Mouse (Mus musculus): ENCODE data around the gene Gm4788. TPM values are rescaled to one million over a fixed set of nuclear protein-coding genes. Genes with fewer than 3 reads are reported as not detected.
"Not testable (repeated sequence)": the region's sequence is repeated elsewhere in the genome, so short reads cannot be mapped to it uniquely, and the experiment has no call there.

The Gm4788 gene
- polyA plus RNA-seq (2015; fragmentation: Nextera tagmentation; extraction: Ambion mirVana), result not detected in 2 replicates

- Histone ChIP-seq H3K4me3 (replicated peaks) (no peak within 1 kb of the TSS), H3K9ac (replicated peaks) (no peak within 1 kb of the TSS), H3K27me3 (no peaks in the 10 kb centered on the region), H3K9me3 (no peaks in the 10 kb centered on the region), H3K4me1 (replicated peaks) (no peaks in the 10 kb centered on the region), H3K27ac (no peak within 1 kb of the TSS), H3K36me3 (no peaks in the 10 kb centered on the region), H3K4me2 (replicated peaks) (no peak within 1 kb of the TSS)
- no peak for ATAC-seq
- 95% methylated on average over 1 of the region's 1 CpGs for WGBS
Measured at GRCm38 (mm10) chr1:139781143-139781542, at the start of gene Gm4788. Gm4788 (minus strand) TSS chr1:139781243.

GRCm38 (mm10) chr1:139808594-139808993 lies 27.6 kb upstream of the Gm4788 start:
- no peak overlapping the region for H3K9ac ChIP-seq (replicated peaks)
- H3K4me3 ChIP-seq (replicated peaks), result no peak overlapping the region
- H3K9me3 ChIP-seq, result no peaks in the 10 kb centered on the region

GRCm38 (mm10) chr1:139769913-139770312 lies 11.1 kb downstream of the Gm4788 start:
- H3K36me3 ChIP-seq; H3K27me3 ChIP-seq; H3K9me3 ChIP-seq; H3K4me2 ChIP-seq (replicated peaks); ATAC-seq; H3K4me3 ChIP-seq (replicated peaks); H3K9ac ChIP-seq (replicated peaks); H3K27ac ChIP-seq; H3K4me1 ChIP-seq (replicated peaks): not testable (repeated sequence)
- WGBS, result 90% methylated on average over 3 of the region's 3 CpGs

More at GRCm38 (mm10) chr1:139808594-139808993, 27.6 kb upstream of the Gm4788 start:
- Histone ChIP-seq H3K4me2 (replicated peaks) (no peak overlapping the region), H3K27ac (no peak overlapping the region), H3K27me3 (no peaks in the 10 kb centered on the region), H3K36me3 (no peaks in the 10 kb centered on the region), H3K4me1 (replicated peaks) (no peaks in the 10 kb centered on the region)
- ATAC-seq, result no peak

DNA sequence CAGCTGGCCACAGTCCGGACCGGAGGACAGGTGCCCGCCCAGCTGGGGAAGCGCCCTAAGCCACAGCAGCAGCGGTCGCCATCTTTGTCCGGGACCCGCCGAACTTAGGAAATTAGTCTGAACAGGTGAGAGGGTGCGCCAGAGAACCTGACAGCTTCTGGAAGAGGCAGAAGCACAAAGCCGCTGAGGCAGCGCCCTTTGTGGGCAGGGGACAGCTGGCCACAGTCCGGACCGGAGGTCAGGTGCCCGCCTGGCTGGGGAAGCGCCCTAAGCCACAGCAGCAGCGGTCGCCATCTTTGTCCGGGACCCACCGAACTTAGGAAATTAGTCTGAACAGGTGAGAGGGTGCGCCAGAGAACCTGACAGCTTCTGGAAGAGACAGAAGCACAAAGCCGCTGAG lies 64.4 kb downstream of the Gm4788 start:
- ATAC-seq; H3K27me3 ChIP-seq; H3K9me3 ChIP-seq; H3K4me3 ChIP-seq (replicated peaks); H3K27ac ChIP-seq; H3K9ac ChIP-seq (replicated peaks); H3K4me1 ChIP-seq (replicated peaks); H3K36me3 ChIP-seq; H3K4me2 ChIP-seq (replicated peaks): not testable (repeated sequence)
- WGBS, result 96% methylated on average over 10 of the region's 22 CpGs

- H3K4me1 ChIP-seq (replicated peaks); H3K36me3 ChIP-seq; H3K4me3 ChIP-seq (replicated peaks); H3K27me3 ChIP-seq; H3K9ac ChIP-seq (replicated peaks); H3K27ac ChIP-seq; H3K9me3 ChIP-seq; H3K4me2 ChIP-seq (replicated peaks); ATAC-seq: not testable (repeated sequence)
- WGBS, result 92% methylated on average over 8 of the region's 16 CpGs
Measured at GRCm38 (mm10) chr1:139716249-139716648, 64.8 kb downstream of the Gm4788 start.

DNA sequence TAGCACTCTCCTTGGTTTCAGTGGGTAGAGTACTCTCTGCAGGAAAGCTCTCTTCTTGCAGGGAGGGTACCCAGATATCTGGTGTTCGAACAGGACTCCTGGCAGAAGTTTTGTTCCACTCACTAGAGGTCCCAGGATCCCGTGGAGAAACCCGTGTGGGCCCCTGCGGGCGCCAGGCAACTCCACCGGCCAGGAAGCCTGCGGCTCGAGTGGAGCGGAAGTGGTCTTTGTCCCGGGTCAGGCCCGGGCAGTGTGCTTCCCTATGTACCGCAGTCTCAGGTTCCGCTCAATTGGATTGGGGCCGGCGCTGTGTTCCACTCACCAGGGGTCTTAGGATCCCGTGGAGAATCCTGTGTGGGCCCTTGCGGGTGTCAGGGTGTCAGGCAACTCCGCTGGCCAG lies 131.1 kb downstream of the Gm4788 start:
- H3K4me1 ChIP-seq (replicated peaks); ATAC-seq; H3K27me3 ChIP-seq; H3K27ac ChIP-seq; H3K4me2 ChIP-seq (replicated peaks); H3K9ac ChIP-seq (replicated peaks); H3K9me3 ChIP-seq; H3K4me3 ChIP-seq (replicated peaks); H3K36me3 ChIP-seq: not testable (repeated sequence)
- 89% methylated on average over 18 of the region's 18 CpGs for WGBS

Other genes with a start within 250 kb of the Gm4788 start
- not detected in 2 replicates for gene Cfhr1, start 221.0 kb downstream of the Gm4788 start, polyA plus RNA-seq (2015; fragmentation: Nextera tagmentation; extraction: Ambion mirVana)
- gene Cfhr2, start 77.5 kb upstream of the Gm4788 start, polyA plus RNA-seq (2015; fragmentation: Nextera tagmentation; extraction: Ambion mirVana), result not detected in 2 replicates

All from midbrain, embryonic 13.5 days (tissue).